Mouse (Mus musculus): ENCODE measurements around the gene Rnf151. TPM values are rescaled to one million over a fixed set of nuclear protein-coding genes. Genes with fewer than 3 reads are reported as not detected.

Rnf151 gene
- polyA plus RNA-seq (2015; fragmentation: Nextera tagmentation; extraction: Ambion mirVana), result not detected in 2 replicates

GRCm38 (mm10) chr17:24717943-24718342 lies at the start of gene Rnf151, which contains the start of gene Rps2:
Gene Rnf151, minus strand, starts transcription at chr17:24718063.
Gene Rps2, plus strand, starts transcription at chr17:24718116.
- TF ChIP-seq EP300 (IDR thresholded peaks at IDR 0.05) (no peak), CTCF (IDR thresholded peaks at IDR 0.05) (no peak)
- no peak within 1 kb of the TSS for H3K27ac ChIP-seq (ENCODE audit: low read length)
- DNase-seq (ENCODE audit: low spot score), result no peak
- H3K9me3 ChIP-seq (ENCODE audit: low read length), result no peaks in the 10 kb centered on the region
- peaks cover 11% of the 10 kb centered on the region; the same call in 1 of the 2 replicates for H3K36me3 ChIP-seq (ENCODE audit: insufficient read depth, low read length)
- peak within 1 kb of the TSS; percentile 95; the same call in 1 of the 2 replicates for H3K9ac ChIP-seq (replicated peaks; ENCODE audit: low read depth)
- WGBS, result 83% methylated on average over 4 of the region's 4 CpGs
- H3K4me2 ChIP-seq (replicated peaks; ENCODE audit: low read depth, low read length), result peak within 1 kb of the TSS; percentile 64
- no peaks in the 10 kb centered on the region for H3K27me3 ChIP-seq (replicated peaks; ENCODE audit: insufficient read depth, low read length)
- H3K4me3 ChIP-seq (ENCODE audit: low read depth, low read length), result no peak within 1 kb of the TSS
- ATAC-seq, result no peak
- H3K4me1 ChIP-seq (ENCODE audit: insufficient read depth, low read depth, low read length), result peaks cover 3% of the 10 kb centered on the region; the same call in 1 of the 2 replicates

GRCm38 (mm10) chr17:24766266-24766875 lies 48.5 kb upstream of the Rnf151 start:
- DNase-seq (ENCODE audit: low spot score) (no peak), ATAC-seq (no peak)
- Histone ChIP-seq H3K9me3 (ENCODE audit: low read length) (no peaks in the 10 kb centered on the region), H3K9ac (replicated peaks; ENCODE audit: low read depth) (no peak overlapping the region), H3K27ac (ENCODE audit: low read length) (no peak overlapping the region), H3K4me3 (ENCODE audit: low read depth, low read length) (no peak overlapping the region), H3K4me2 (replicated peaks; ENCODE audit: low read depth, low read length) (no peak overlapping the region), H3K4me1 (ENCODE audit: insufficient read depth, low read depth, low read length) (no peaks in the 10 kb centered on the region), H3K36me3 (ENCODE audit: insufficient read depth, low read length) (no peaks in the 10 kb centered on the region), H3K27me3 (replicated peaks; ENCODE audit: insufficient read depth, low read length) (no peaks in the 10 kb centered on the region)
- 19% methylated on average over 12 of the region's 12 CpGs for WGBS
- TF ChIP-seq CTCF (IDR thresholded peaks at IDR 0.05) (no peak), EP300 (IDR thresholded peaks at IDR 0.05) (no peak)

- DNase-seq (ENCODE audit: low spot score), result peak; percentile 6
- Histone ChIP-seq H3K36me3 (ENCODE audit: insufficient read depth, low read length) (no peaks in the 10 kb centered on the region), H3K4me1 (ENCODE audit: insufficient read depth, low read depth, low read length) (no peaks in the 10 kb centered on the region), H3K9me3 (ENCODE audit: low read length) (no peaks in the 10 kb centered on the region), H3K9ac (replicated peaks; ENCODE audit: low read depth) (peak overlapping the region; percentile 29; the same call in 1 of the 2 replicates), H3K27me3 (replicated peaks; ENCODE audit: insufficient read depth, low read length) (no peaks in the 10 kb centered on the region), H3K4me2 (replicated peaks; ENCODE audit: low read depth, low read length) (no peak overlapping the region), H3K4me3 (ENCODE audit: low read depth, low read length) (no peak overlapping the region), H3K27ac (ENCODE audit: low read length) (no peak overlapping the region)
- 46% methylated on average over 20 of the region's 22 CpGs for WGBS
- TF ChIP-seq CTCF (IDR thresholded peaks at IDR 0.05), result no peak
- no peak for TF ChIP-seq EP300 (IDR thresholded peaks at IDR 0.05)
- ATAC-seq, result no peak
These were observed 47.4 kb upstream of the Rnf151 start for GRCm38 (mm10) chr17:24765016-24765905.

- ATAC-seq, result no peak
- DNase-seq (ENCODE audit: low spot score), result no peak
- no peak overlapping the region for H3K27ac ChIP-seq (ENCODE audit: low read length)
These were observed 43.3 kb upstream of the Rnf151 start for GRCm38 (mm10) chr17:24761121-24761520.

GRCm38 (mm10) chr17:24757394-24757793 lies 39.5 kb upstream of the Rnf151 start:
- Histone ChIP-seq H3K9me3 (ENCODE audit: low read length) (no peaks in the 10 kb centered on the region), H3K4me3 (ENCODE audit: low read depth, low read length) (no peak overlapping the region), H3K4me1 (ENCODE audit: insufficient read depth, low read depth, low read length) (peaks cover 2% of the 10 kb centered on the region), H3K4me2 (replicated peaks; ENCODE audit: low read depth, low read length) (no peak overlapping the region), H3K27me3 (replicated peaks; ENCODE audit: insufficient read depth, low read length) (peaks cover 17% of the 10 kb centered on the region), H3K9ac (replicated peaks; ENCODE audit: low read depth) (no peak overlapping the region), H3K36me3 (ENCODE audit: insufficient read depth, low read length) (no peaks in the 10 kb centered on the region), H3K27ac (ENCODE audit: low read length) (no peak overlapping the region)
- TF ChIP-seq EP300 (IDR thresholded peaks at IDR 0.05), result no peak
- no peak for TF ChIP-seq CTCF (IDR thresholded peaks at IDR 0.05)
- ATAC-seq (no peak), DNase-seq (ENCODE audit: low spot score) (no peak)
- WGBS, result 71% methylated on average over 1 of the region's 1 CpGs

More at GRCm38 (mm10) chr17:24761121-24761520, 43.3 kb upstream of the Rnf151 start:
- H3K4me3 ChIP-seq (ENCODE audit: low read depth, low read length), result no peak overlapping the region
- no peaks in the 10 kb centered on the region for H3K36me3 ChIP-seq (ENCODE audit: insufficient read depth, low read length)
- TF ChIP-seq CTCF (IDR thresholded peaks at IDR 0.05) (no peak), EP300 (IDR thresholded peaks at IDR 0.05) (no peak)
- no peaks in the 10 kb centered on the region for H3K4me1 ChIP-seq (ENCODE audit: insufficient read depth, low read depth, low read length)
- WGBS, result 56% methylated on average over 5 of the region's 5 CpGs
- no peaks in the 10 kb centered on the region for H3K27me3 ChIP-seq (replicated peaks; ENCODE audit: insufficient read depth, low read length)
- H3K9me3 ChIP-seq (ENCODE audit: low read length), result no peaks in the 10 kb centered on the region
- H3K4me2 ChIP-seq (replicated peaks; ENCODE audit: low read depth, low read length), result no peak overlapping the region
- no peak overlapping the region for H3K9ac ChIP-seq (replicated peaks; ENCODE audit: low read depth)

All from lung, postnatal 0 days (tissue).